Mouse (Mus musculus): ENCODE data around the gene Tnfrsf1a. TPM values are rescaled to one million over a fixed set of nuclear protein-coding genes. Genes with fewer than 3 reads are reported as not detected.
"Not testable (repeated sequence)": the region's sequence is repeated elsewhere in the genome, so short reads cannot be mapped to it uniquely, and the experiment has no call there.

Gene Tnfrsf1a
- 13.2 and 18.2 TPM in 2 replicates for polyA plus RNA-seq (2015; fragmentation: Nextera tagmentation; extraction: Ambion mirVana)

DNA sequence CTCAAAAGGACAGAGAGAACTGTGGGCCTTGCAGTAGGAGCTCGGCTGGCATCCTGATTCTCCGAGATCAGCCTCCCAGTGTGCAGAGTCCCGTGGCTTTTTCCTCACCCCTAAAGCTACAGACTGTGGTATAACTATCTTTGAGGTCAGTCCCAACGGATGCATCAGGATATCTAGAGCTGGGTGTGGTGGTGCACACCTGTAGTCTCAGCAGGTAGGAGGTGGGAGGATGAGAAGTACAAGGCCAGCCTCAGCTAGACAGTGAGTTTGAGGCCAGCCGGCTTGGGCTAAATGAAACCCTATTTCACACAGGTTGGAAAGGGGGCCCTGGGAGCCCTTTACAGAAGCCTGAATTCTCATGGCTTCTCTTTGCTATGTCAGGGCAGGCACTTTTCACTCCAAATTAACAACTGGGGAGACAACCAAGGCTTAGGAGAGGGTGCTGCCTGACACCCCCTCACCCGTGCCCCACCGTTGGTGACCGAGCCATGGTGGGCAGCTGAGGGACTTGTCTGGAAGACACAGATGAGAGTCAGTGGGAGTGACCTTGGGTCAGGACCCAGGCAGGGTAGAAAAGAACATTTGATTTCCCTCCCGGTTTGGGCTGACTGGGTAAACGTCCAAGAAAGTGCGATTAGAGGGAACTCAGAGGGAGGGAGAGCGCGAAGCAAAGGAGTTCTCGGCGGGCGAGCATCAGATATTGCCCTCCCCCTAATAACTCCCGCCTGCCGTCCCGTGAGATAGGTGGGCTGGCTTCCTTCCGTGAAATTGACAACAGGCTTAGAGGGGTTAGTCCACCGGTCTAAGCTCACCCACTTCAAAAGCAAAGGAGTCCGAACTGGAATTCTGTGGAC, at the start of gene Tnfrsf1a:
Gene Tnfrsf1a, plus strand, starts transcription at position 642 of the 854 bp plus-strand sequence.
- Histone ChIP-seq H3K4me2 (ENCODE audit: low read length) (peak within 1 kb of the TSS; percentile 82), H3K9me3 (ENCODE audit: control insufficient read depth, low read length) (no peaks in the 10 kb centered on the region), H3K36me3 (ENCODE audit: control insufficient read depth, insufficient read depth) (no peaks in the 10 kb centered on the region), H3K27me3 (replicated peaks; ENCODE audit: control insufficient read depth, insufficient read depth, low read length) (no peaks in the 10 kb centered on the region), H3K9ac (replicated peaks; ENCODE audit: low read depth, low read length) (peak within 1 kb of the TSS; percentile 59), H3K4me3 (replicated peaks; ENCODE audit: low read length) (peak within 1 kb of the TSS; percentile 52), H3K4me1 (replicated peaks; ENCODE audit: control insufficient read depth, insufficient read depth, low read length) (peaks cover 15% of the 10 kb centered on the region), H3K27ac (ENCODE audit: low read length) (no peak within 1 kb of the TSS)
- peak; percentile 32 for ATAC-seq
- WGBS = 7% methylated on average over 22 of the region's 22 CpGs

DNA sequence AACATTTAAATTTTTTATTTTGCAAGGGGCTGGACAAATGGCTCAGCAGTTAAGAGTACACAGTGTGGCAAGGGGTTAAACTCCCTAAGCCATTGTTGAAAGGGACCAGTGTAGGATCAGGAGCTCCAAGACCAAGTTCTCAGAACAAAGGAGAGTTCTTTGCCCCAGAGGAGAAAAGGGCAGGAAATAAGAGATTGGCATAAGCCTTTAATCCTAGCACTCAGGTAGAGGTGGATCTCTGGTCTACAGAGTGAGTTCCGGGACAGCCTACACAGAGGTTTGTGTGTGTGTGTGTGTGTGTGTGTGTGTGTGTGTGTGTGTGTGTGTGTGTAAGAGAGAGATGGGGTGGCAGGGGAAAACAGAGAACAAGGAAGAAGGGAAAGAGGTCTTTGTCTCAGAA, 48.2 kb upstream of the Tnfrsf1a start:
- H3K9ac ChIP-seq (replicated peaks; ENCODE audit: low read depth, low read length) = no peak overlapping the region
- no peaks in the 10 kb centered on the region for H3K4me1 ChIP-seq (replicated peaks; ENCODE audit: control insufficient read depth, insufficient read depth, low read length)
- no peaks in the 10 kb centered on the region for H3K27me3 ChIP-seq (replicated peaks; ENCODE audit: control insufficient read depth, insufficient read depth, low read length)
- no peak for ATAC-seq
- H3K27ac ChIP-seq (ENCODE audit: low read length) = no peak overlapping the region
- no peaks in the 10 kb centered on the region for H3K9me3 ChIP-seq (ENCODE audit: control insufficient read depth, low read length)
- WGBS = 58% methylated on average over 1 of the region's 1 CpGs
- no peak overlapping the region for H3K4me2 ChIP-seq (ENCODE audit: low read length)
- H3K36me3 ChIP-seq (ENCODE audit: control insufficient read depth, insufficient read depth) = no peaks in the 10 kb centered on the region
- H3K4me3 ChIP-seq (replicated peaks; ENCODE audit: low read length) = no peak overlapping the region

GRCm38 (mm10) chr6:125302231-125302982, 46.8 kb upstream of the Tnfrsf1a start:
- H3K9me3 ChIP-seq (ENCODE audit: control insufficient read depth, low read length) = no peaks in the 10 kb centered on the region
- no peak overlapping the region for H3K9ac ChIP-seq (replicated peaks; ENCODE audit: low read depth, low read length)
- no peaks in the 10 kb centered on the region for H3K36me3 ChIP-seq (ENCODE audit: control insufficient read depth, insufficient read depth)
- H3K4me1 ChIP-seq (replicated peaks; ENCODE audit: control insufficient read depth, insufficient read depth, low read length) = no peaks in the 10 kb centered on the region
- no peaks in the 10 kb centered on the region for H3K27me3 ChIP-seq (replicated peaks; ENCODE audit: control insufficient read depth, insufficient read depth, low read length)
- ATAC-seq = no peak
- WGBS = 88% methylated on average over 24 of the region's 24 CpGs
- H3K4me2 ChIP-seq (ENCODE audit: low read length) = no peak overlapping the region
- H3K4me3 ChIP-seq (replicated peaks; ENCODE audit: low read length) = no peak overlapping the region
- H3K27ac ChIP-seq (ENCODE audit: low read length) = no peak overlapping the region

- H3K27ac ChIP-seq (ENCODE audit: low read length) = no peak overlapping the region
- H3K9me3 ChIP-seq (ENCODE audit: control insufficient read depth, low read length) = no peaks in the 10 kb centered on the region
- H3K4me2 ChIP-seq (ENCODE audit: low read length) = no peak overlapping the region
- no peak overlapping the region for H3K9ac ChIP-seq (replicated peaks; ENCODE audit: low read depth, low read length)
- ATAC-seq = no peak
- H3K4me1 ChIP-seq (replicated peaks; ENCODE audit: control insufficient read depth, insufficient read depth, low read length) = no peaks in the 10 kb centered on the region
- no peaks in the 10 kb centered on the region for H3K36me3 ChIP-seq (ENCODE audit: control insufficient read depth, insufficient read depth)
- H3K27me3 ChIP-seq (replicated peaks; ENCODE audit: control insufficient read depth, insufficient read depth, low read length) = no peaks in the 10 kb centered on the region
- 62% methylated on average over 4 of the region's 4 CpGs for WGBS
- no peak overlapping the region for H3K4me3 ChIP-seq (replicated peaks; ENCODE audit: low read length)
Observed at GRCm38 (mm10) chr6:125303242-125303641, 45.9 kb upstream of the Tnfrsf1a start.

GRCm38 (mm10) chr6:125304408-125304807, 44.8 kb upstream of the Tnfrsf1a start:
- not testable (repeated sequence) for H3K36me3 ChIP-seq (ENCODE audit: control insufficient read depth, insufficient read depth); H3K4me3 ChIP-seq (replicated peaks; ENCODE audit: low read length); H3K27me3 ChIP-seq (replicated peaks; ENCODE audit: control insufficient read depth, insufficient read depth, low read length); H3K9me3 ChIP-seq (ENCODE audit: control insufficient read depth, low read length); H3K9ac ChIP-seq (replicated peaks; ENCODE audit: low read depth, low read length); H3K27ac ChIP-seq (ENCODE audit: low read length); H3K4me1 ChIP-seq (replicated peaks; ENCODE audit: control insufficient read depth, insufficient read depth, low read length); ATAC-seq; H3K4me2 ChIP-seq (ENCODE audit: low read length)
- WGBS = 85% methylated on average over 7 of the region's 7 CpGs

GRCm38 (mm10) chr6:125305465-125305864, 43.7 kb upstream of the Tnfrsf1a start:
- no peaks in the 10 kb centered on the region for H3K27me3 ChIP-seq (replicated peaks; ENCODE audit: control insufficient read depth, insufficient read depth, low read length)
- WGBS = 92% methylated on average over 6 of the region's 6 CpGs
- no peak overlapping the region for H3K27ac ChIP-seq (ENCODE audit: low read length)
- H3K36me3 ChIP-seq (ENCODE audit: control insufficient read depth, insufficient read depth) = no peaks in the 10 kb centered on the region
- H3K4me2 ChIP-seq (ENCODE audit: low read length) = no peak overlapping the region
- ATAC-seq = no peak
- no peak overlapping the region for H3K9ac ChIP-seq (replicated peaks; ENCODE audit: low read depth, low read length)
- H3K9me3 ChIP-seq (ENCODE audit: control insufficient read depth, low read length) = no peaks in the 10 kb centered on the region
- no peaks in the 10 kb centered on the region for H3K4me1 ChIP-seq (replicated peaks; ENCODE audit: control insufficient read depth, insufficient read depth, low read length)
- H3K4me3 ChIP-seq (replicated peaks; ENCODE audit: low read length) = no peak overlapping the region

DNA sequence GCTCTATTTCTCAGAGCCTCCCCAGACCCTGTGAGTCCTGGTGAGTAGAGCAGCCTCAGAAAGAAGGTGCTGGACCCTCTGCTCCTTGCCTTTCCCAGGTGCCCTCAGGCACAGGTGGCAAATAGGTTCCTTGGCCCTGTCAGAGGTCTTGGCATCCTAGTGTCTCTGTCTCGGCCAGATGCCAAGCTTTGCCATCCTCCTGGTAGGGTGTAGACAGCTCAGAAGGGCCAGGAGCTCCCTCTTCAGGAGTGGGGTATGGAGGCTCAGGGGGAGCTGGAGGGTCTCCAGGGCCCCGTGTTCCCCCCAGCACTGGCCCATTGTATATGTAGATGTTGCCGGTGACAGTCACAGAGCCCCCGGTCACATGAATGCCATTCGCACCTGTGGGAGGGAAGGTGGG, 42.1 kb upstream of the Tnfrsf1a start:
- H3K4me3 ChIP-seq (replicated peaks; ENCODE audit: low read length) = no peak overlapping the region
- WGBS = 88% methylated on average over 5 of the region's 5 CpGs
- H3K4me1 ChIP-seq (replicated peaks; ENCODE audit: control insufficient read depth, insufficient read depth, low read length) = no peaks in the 10 kb centered on the region
- H3K4me2 ChIP-seq (ENCODE audit: low read length) = no peak overlapping the region
- no peak overlapping the region for H3K27ac ChIP-seq (ENCODE audit: low read length)
- H3K36me3 ChIP-seq (ENCODE audit: control insufficient read depth, insufficient read depth) = no peaks in the 10 kb centered on the region
- H3K9ac ChIP-seq (replicated peaks; ENCODE audit: low read depth, low read length) = no peak overlapping the region
- no peaks in the 10 kb centered on the region for H3K9me3 ChIP-seq (ENCODE audit: control insufficient read depth, low read length)
- no peaks in the 10 kb centered on the region for H3K27me3 ChIP-seq (replicated peaks; ENCODE audit: control insufficient read depth, insufficient read depth, low read length)
- ATAC-seq = no peak

- H3K9me3 ChIP-seq (ENCODE audit: control insufficient read depth, low read length) = no peaks in the 10 kb centered on the region
- H3K4me1 ChIP-seq (replicated peaks; ENCODE audit: control insufficient read depth, insufficient read depth, low read length) = peaks cover 6% of the 10 kb centered on the region
- no peak for ATAC-seq
- WGBS = 9% methylated on average over 13 of the region's 13 CpGs
- no peaks in the 10 kb centered on the region for H3K36me3 ChIP-seq (ENCODE audit: control insufficient read depth, insufficient read depth)
- no peak overlapping the region for H3K4me2 ChIP-seq (ENCODE audit: low read length)
- no peak overlapping the region for H3K27ac ChIP-seq (ENCODE audit: low read length)
- H3K9ac ChIP-seq (replicated peaks; ENCODE audit: low read depth, low read length) = no peak overlapping the region
- no peaks in the 10 kb centered on the region for H3K27me3 ChIP-seq (replicated peaks; ENCODE audit: control insufficient read depth, insufficient read depth, low read length)
- no peak overlapping the region for H3K4me3 ChIP-seq (replicated peaks; ENCODE audit: low read length)
Observed at GRCm38 (mm10) chr6:125308921-125309320, 40.2 kb upstream of the Tnfrsf1a start.

DNA sequence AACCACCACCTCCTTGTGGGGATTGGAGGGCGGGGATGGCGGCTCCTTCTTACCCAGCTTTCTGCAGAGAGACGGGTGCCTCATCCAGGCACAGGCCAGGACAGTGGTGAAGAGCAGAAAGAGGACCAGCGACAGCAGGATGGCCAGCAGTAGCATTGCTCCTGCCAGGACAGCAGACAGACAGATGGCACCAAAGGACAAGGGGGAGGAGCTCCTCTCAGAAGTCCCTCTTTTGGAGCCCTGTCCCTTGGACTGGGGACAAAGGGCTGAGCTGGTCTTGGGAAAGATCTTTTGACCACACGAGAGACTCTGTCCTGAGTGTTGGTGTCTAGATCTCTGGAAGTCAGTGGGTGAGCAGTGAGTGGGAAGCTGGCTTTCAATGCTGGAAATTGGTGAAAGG, 39.8 kb upstream of the Tnfrsf1a start:
- WGBS = 42% methylated on average over 5 of the region's 5 CpGs
- Histone ChIP-seq H3K36me3 (ENCODE audit: control insufficient read depth, insufficient read depth) (no peaks in the 10 kb centered on the region), H3K4me1 (replicated peaks; ENCODE audit: control insufficient read depth, insufficient read depth, low read length) (peaks cover 11% of the 10 kb centered on the region), H3K9ac (replicated peaks; ENCODE audit: low read depth, low read length) (no peak overlapping the region), H3K9me3 (ENCODE audit: control insufficient read depth, low read length) (no peaks in the 10 kb centered on the region), H3K4me3 (replicated peaks; ENCODE audit: low read length) (no peak overlapping the region), H3K27ac (ENCODE audit: low read length) (no peak overlapping the region), H3K4me2 (ENCODE audit: low read length) (no peak overlapping the region), H3K27me3 (replicated peaks; ENCODE audit: control insufficient read depth, insufficient read depth, low read length) (0 out of 2 replicates have a peak, but pooled peaks cover 3% of the 10 kb centered on the region)
- no peak for ATAC-seq

Data from forebrain, embryonic 16.5 days (tissue).